26 mouse cellular contexts compared by ENCODE assay signal in the genomic region with DNA sequence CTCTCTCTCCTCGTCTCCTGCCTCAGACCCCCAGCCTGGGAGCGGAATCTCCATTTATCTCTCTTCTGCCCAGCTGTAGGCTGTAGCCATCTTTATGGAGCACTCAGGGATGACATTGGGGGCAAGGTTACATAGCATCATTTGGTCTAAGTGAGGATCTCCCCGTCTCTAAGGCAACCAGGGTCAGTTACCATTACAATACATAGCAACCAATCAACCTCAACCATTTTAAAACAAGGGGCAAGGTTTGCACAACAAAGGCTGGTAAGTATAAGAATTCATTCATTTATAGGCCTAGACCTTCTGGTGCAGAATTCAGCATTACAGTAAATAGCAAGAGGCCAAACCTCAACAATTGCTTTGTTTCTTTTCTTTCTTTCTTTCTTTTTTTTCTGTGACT. TPM values are rescaled to one million over a fixed set of nuclear protein-coding genes. Genes with fewer than 3 reads are reported as not detected.
"Had no signal": no experiment of that assay in that cellular context is flagged by ENCODE, and none has a peak within 500 bp of the region (broad histone marks: within the 10 kb centered on the region; RNA-seq: fewer than 3 reads in every experiment).

No protein-coding gene starts in this region.

- H3K9me3 ChIP-seq: embryonic facial prominence, embryonic 12.5 days; embryonic facial prominence, embryonic 13.5 days; embryonic facial prominence, embryonic 15.5 days; forebrain, embryonic 10.5 days; forebrain, embryonic 12.5 days; forebrain, embryonic 13.5 days; forebrain, embryonic 15.5 days; heart, embryonic 10.5 days had no signal

- H3K4me3 ChIP-seq: embryonic facial prominence, embryonic 10.5 days; embryonic facial prominence, embryonic 12.5 days; embryonic facial prominence, embryonic 13.5 days; embryonic facial prominence, embryonic 15.5 days; erythroblast, embryonic 14.5 days; forebrain, embryonic 10.5 days; forebrain, embryonic 12.5 days; forebrain, embryonic 13.5 days; forebrain, embryonic 15.5 days; gastrocnemius, adult 2 months; heart, adult 2 months; heart, embryonic 10.5 days had no signal

- DNase-seq: cerebellum, adult 9-11 months; cerebellum, postnatal 10 days; cerebellum, postnatal 14 days; cerebellum, postnatal 25 days; cerebellum, postnatal 36 days; embryo, embryonic 11 days; gastrocnemius, adult 2 months; gastrocnemius, postnatal 10 days; gastrocnemius, postnatal 14 days; gastrocnemius, postnatal 25 days; gastrocnemius, postnatal 36 days; heart, adult 18-20 months; heart, adult 2 months had no signal

- H3K36me3 ChIP-seq: embryonic facial prominence, embryonic 10.5 days; embryonic facial prominence, embryonic 12.5 days; embryonic facial prominence, embryonic 13.5 days; embryonic facial prominence, embryonic 15.5 days; forebrain, embryonic 10.5 days; forebrain, embryonic 12.5 days; forebrain, embryonic 15.5 days; heart, embryonic 10.5 days had no signal

- ATAC-seq: forebrain, embryonic 13.5 days; forebrain, embryonic 14.5 days; forebrain, embryonic 15.5 days; forebrain, embryonic 16.5 days had no signal

- H3K27ac ChIP-seq: embryonic facial prominence, embryonic 10.5 days; embryonic facial prominence, embryonic 12.5 days; embryonic facial prominence, embryonic 13.5 days; embryonic facial prominence, embryonic 15.5 days; forebrain, embryonic 10.5 days; forebrain, embryonic 12.5 days; forebrain, embryonic 13.5 days; forebrain, embryonic 15.5 days; gastrocnemius, adult 2 months; heart, adult 2 months; heart, embryonic 10.5 days had no signal

- H3K9ac ChIP-seq: embryonic facial prominence, embryonic 12.5 days; embryonic facial prominence, embryonic 13.5 days; embryonic facial prominence, embryonic 15.5 days; forebrain, embryonic 12.5 days; forebrain, embryonic 13.5 days; forebrain, embryonic 15.5 days had no signal

- H3K4me2 ChIP-seq: embryonic facial prominence, embryonic 12.5 days; embryonic facial prominence, embryonic 13.5 days; embryonic facial prominence, embryonic 15.5 days; forebrain, embryonic 12.5 days; forebrain, embryonic 13.5 days; forebrain, embryonic 15.5 days had no signal

RNA-seq across cellular contexts. Expression of a gene that starts 4.9 kb away (rescaled TPM):
- total RNA-seq: granulocyte monocyte progenitor cell, adult 5-6 weeks had no signal
- polyA plus RNA-seq: erythroblast, embryonic 14.5 days had no signal
